Mouse (Mus musculus) C2C12 (cell line): Measurements from ENCODE around the gene BC051665.

Experiments
- CEBPB ChIP-seq: IDR thresholded peaks from one replicate; pipeline ENCODE4 v1.6.1; 2011; ENCODE audit warnings: low read depth, mild to moderate bottlenecking, control low read depth, moderate library complexity
- CTCF ChIP-seq: IDR thresholded peaks from one replicate; pipeline ENCODE4 v1.5.1; 2011; ENCODE audit not compliant: control insufficient read depth, insufficient read depth, insufficient read length
- MAX ChIP-seq: IDR thresholded peaks from one replicate; pipeline ENCODE4 v1.6.1; 2011; ENCODE audit warnings: mild to moderate bottlenecking, control low read depth
- MYOD1 ChIP-seq: IDR thresholded peaks from one replicate; pipeline ENCODE4 v1.6.1; 2011; ENCODE audit warnings: low read depth; ENCODE audit not compliant: control insufficient read depth, insufficient read length
- MYOG ChIP-seq: IDR thresholded peaks from one replicate; pipeline ENCODE4 v1.6.1; 2011; ENCODE audit not compliant: control insufficient read depth, insufficient read length; ENCODE audit errors: extremely low read depth
- USF1 ChIP-seq: IDR thresholded peaks from one replicate; pipeline ENCODE4 v1.6.1; 2011; ENCODE audit warnings: low read depth, mild to moderate bottlenecking, control low read depth, moderate library complexity

GRCm38 (mm10) chr13:60819469-60819868 is 33.3 kb upstream of the BC051665 start:
- TF ChIP-seq CTCF (no peak), USF1 (no peak), CEBPB (no peak), MAX (no peak), MYOD1 (no peak), MYOG (no peak)
